Mouse (Mus musculus) heart, postnatal 10 days (tissue): ENCODE data around the gene Map7d3. TPM values are rescaled to one million over a fixed set of nuclear protein-coding genes. Genes with fewer than 3 reads are reported as not detected.

Experiments
- total RNA-seq, 2 experiments: library from RNA; stranded (reverse); gene quantifications; 2 replicates each; pipeline ENCODE4 v1.2.3; 2021

The Map7d3 gene
- total RNA-seq, 2 experiments from 2014 or later = 1.7 to 2.1 TPM

Other genes starting within 250 kb of the Map7d3 start
- gene Mmgt1, start 224.3 kb downstream of the Map7d3 start, total RNA-seq = 10 to 100 TPM; 27.4 TPM
- 10 to 100 TPM; 14.7 to 17.1 TPM for gene Slc9a6, start 212.6 kb downstream of the Map7d3 start, total RNA-seq
- 100 to 1,000 TPM; 137 to 186 TPM for gene Fhl1, start 90.5 kb downstream of the Map7d3 start, total RNA-seq
- not detected for gene Adgrg4, start 47.8 kb upstream of the Map7d3 start, total RNA-seq
- not detected for gene Brs3, start 220.7 kb upstream of the Map7d3 start, total RNA-seq
- gene Htatsf1, start 231.3 kb upstream of the Map7d3 start, total RNA-seq = 10 to 100 TPM; 50.3 to 52.5 TPM